Mouse (Mus musculus): ENCODE results near the gene Btg4. TPM values are rescaled to one million over a fixed set of nuclear protein-coding genes. Genes with fewer than 3 reads are reported as not detected.

Btg4 gene
- polyA plus RNA-seq, 1 experiment = not detected

DNA sequence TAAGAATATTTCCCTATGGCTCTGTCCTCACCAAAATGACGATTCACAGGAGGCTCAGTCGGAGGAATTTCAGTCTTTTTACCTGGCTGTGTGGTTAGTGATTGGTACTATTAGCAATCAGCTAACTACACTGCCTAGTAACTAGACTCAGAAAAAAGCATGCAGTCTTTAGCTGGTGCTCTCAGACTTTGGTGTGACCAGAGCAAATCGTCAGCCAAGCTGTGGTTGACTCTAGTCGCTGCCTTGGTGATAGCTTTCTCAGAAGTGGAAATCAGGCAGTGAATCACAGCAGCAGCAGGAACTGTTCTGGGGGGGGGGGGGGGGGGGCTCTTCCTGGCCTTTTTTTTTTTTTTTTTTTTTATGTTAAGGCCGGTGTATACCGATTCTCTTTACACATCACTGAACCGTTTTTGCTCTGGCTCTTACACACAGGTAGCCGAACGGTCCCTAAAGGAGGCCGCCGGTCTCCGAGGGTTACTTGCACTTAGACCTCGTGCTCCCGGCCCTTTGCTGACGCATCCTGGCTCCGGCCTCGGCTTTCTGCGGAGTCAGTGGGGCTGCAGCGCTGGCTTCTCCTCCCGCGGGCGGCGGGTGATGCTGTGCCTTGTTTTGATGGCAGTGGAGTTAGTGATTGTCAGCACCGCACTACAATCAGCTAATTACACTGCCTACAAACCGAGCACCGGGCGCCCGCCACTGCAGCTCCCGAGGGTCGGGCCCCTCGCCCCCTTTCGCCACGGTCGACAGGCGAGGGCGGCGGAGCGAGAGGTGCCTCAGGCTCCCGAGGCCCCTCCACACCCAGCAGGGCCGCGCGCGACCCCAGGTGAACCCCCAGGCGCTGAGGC is 42.5 kb downstream of the Btg4 start:
- no peak overlapping the region for H3K27ac ChIP-seq (ENCODE audit: control insufficient read depth, insufficient read depth, low read length)
- no peaks in the 10 kb centered on the region for H3K36me3 ChIP-seq (ENCODE audit: control insufficient read depth, insufficient read depth, low read length)
- no peak overlapping the region for H3K4me3 ChIP-seq (ENCODE audit: control insufficient read depth, insufficient read depth, low read length)
- DNase-seq = peak; percentile 1
- peaks cover 19% of the 10 kb centered on the region; the same call in 1 of the 2 replicates for H3K27me3 ChIP-seq (ENCODE audit: control insufficient read depth, insufficient read depth, low read length)
- no peaks in the 10 kb centered on the region for H3K4me1 ChIP-seq (replicated peaks; ENCODE audit: control insufficient read depth, insufficient read depth, low read length)
- WGBS = 4% methylated on average over 44 of the region's 44 CpGs
- no peak for TF ChIP-seq POLR2A (IDR thresholded peaks at IDR 0.05; ENCODE audit: control insufficient read depth, extremely low read depth, insufficient read depth, low read length, poor library complexity)
- TF ChIP-seq CTCF (IDR thresholded peaks at IDR 0.05; ENCODE audit: borderline replicate concordance, control insufficient read depth, extremely low read depth, insufficient read depth, low read length, poor library complexity) = no peak

DNA sequence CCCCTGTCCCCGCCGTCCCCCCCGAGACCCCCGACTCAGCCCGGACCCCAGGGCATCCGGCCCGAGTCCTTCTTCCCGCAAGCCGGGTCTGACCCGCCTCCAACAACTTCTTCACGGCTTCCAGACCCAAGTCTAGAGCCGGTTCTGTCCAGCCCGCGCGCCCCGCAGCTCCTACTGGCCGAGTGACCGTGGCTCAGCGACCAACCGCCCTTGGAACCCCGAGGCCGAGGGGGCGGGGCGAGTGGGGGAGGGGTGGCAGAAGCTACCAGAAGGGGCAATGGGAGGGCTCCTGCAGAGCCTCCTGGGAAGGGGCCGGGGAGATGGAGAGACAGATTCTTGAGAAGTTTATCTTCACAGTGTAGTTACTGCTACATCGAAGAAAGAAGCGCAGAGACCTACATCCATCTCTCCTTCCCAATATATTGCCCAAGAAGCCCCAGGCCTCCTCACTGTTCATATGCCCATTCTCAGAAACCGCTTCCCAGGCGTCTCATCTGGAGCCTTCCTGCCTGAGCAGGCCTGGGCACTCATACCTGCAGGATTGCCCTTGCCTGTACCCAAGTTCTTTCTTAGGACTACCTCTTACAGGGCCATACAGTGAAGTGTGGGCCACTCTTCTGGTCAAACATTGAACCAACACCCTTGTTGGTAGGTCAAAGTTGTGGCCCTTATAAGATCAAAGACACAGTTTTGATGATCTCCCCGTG is 43.3 kb downstream of the Btg4 start:
- TF ChIP-seq POLR2A (IDR thresholded peaks at IDR 0.05; ENCODE audit: control insufficient read depth, extremely low read depth, insufficient read depth, low read length, poor library complexity) = no peak
- TF ChIP-seq CTCF (IDR thresholded peaks at IDR 0.05; ENCODE audit: borderline replicate concordance, control insufficient read depth, extremely low read depth, insufficient read depth, low read length, poor library complexity) = no peak
- 21% methylated on average over 30 of the region's 30 CpGs for WGBS
- no peak overlapping the region for H3K27ac ChIP-seq (ENCODE audit: control insufficient read depth, insufficient read depth, low read length)
- H3K4me3 ChIP-seq (ENCODE audit: control insufficient read depth, insufficient read depth, low read length) = no peak overlapping the region
- no peak for DNase-seq
- no peaks in the 10 kb centered on the region for H3K4me1 ChIP-seq (replicated peaks; ENCODE audit: control insufficient read depth, insufficient read depth, low read length)
- H3K36me3 ChIP-seq (ENCODE audit: control insufficient read depth, insufficient read depth, low read length) = no peaks in the 10 kb centered on the region
- H3K27me3 ChIP-seq (ENCODE audit: control insufficient read depth, insufficient read depth, low read length) = peaks cover 19% of the 10 kb centered on the region; the same call in 1 of the 2 replicates

DNA sequence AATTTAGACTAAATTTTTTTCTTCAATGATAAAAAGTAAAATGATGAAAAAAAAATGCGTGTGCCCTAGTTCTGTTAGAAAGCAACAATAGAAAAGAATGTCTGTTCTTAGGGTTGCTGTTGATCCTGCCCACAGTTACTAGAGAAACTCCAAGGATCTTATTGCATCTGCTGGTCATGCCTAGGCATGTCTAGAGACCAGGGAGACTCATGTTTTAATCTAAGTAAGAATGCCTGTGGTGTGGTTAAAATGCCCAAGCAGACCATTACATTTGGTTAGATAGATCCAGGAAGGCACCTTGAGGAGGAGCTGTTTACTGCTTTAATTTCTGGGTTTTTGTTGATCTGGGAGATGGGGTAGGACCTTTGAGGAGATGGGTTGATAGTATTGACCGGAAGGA is 45.0 kb downstream of the Btg4 start:
- Histone ChIP-seq H3K4me1 (replicated peaks; ENCODE audit: control insufficient read depth, insufficient read depth, low read length) (no peaks in the 10 kb centered on the region), H3K27ac (ENCODE audit: control insufficient read depth, insufficient read depth, low read length) (no peak overlapping the region), H3K36me3 (ENCODE audit: control insufficient read depth, insufficient read depth, low read length) (no peaks in the 10 kb centered on the region), H3K27me3 (ENCODE audit: control insufficient read depth, insufficient read depth, low read length) (peaks cover 19% of the 10 kb centered on the region; the same call in 1 of the 2 replicates), H3K4me3 (ENCODE audit: control insufficient read depth, insufficient read depth, low read length) (no peak overlapping the region)
- no peak for DNase-seq
- 44% methylated on average over 2 of the region's 2 CpGs for WGBS
- TF ChIP-seq POLR2A (IDR thresholded peaks at IDR 0.05; ENCODE audit: control insufficient read depth, extremely low read depth, insufficient read depth, low read length, poor library complexity) (no peak), CTCF (IDR thresholded peaks at IDR 0.05; ENCODE audit: borderline replicate concordance, control insufficient read depth, extremely low read depth, insufficient read depth, low read length, poor library complexity) (no peak)

DNA sequence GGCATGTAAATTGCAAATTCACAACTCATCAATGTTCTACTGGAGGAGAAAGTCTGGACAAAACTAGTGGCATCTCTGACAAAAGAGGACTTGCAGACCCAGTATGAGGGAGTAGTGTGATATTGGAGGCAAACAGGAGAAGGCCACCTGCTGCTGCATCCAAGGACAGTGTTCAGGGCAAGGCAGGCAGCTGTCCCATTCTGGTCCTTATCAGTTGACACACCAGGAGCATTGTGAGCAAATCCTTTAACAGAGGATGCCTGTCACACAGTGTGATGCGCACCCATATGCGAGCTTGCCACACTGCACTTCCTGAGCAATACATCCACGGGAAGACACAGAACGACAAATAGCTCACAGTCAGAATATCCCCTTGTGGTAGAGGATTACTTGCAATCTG is 54.1 kb downstream of the Btg4 start:
- H3K36me3 ChIP-seq (ENCODE audit: control insufficient read depth, insufficient read depth, low read length) = no peaks in the 10 kb centered on the region
- no peaks in the 10 kb centered on the region for H3K27me3 ChIP-seq (ENCODE audit: control insufficient read depth, insufficient read depth, low read length)
- TF ChIP-seq POLR2A (IDR thresholded peaks at IDR 0.05; ENCODE audit: control insufficient read depth, extremely low read depth, insufficient read depth, low read length, poor library complexity) (no peak), CTCF (IDR thresholded peaks at IDR 0.05; ENCODE audit: borderline replicate concordance, control insufficient read depth, extremely low read depth, insufficient read depth, low read length, poor library complexity) (no peak)
- WGBS = 86% methylated on average over 4 of the region's 4 CpGs
- no peaks in the 10 kb centered on the region for H3K4me1 ChIP-seq (replicated peaks; ENCODE audit: control insufficient read depth, insufficient read depth, low read length)
- no peak for DNase-seq
- no peak overlapping the region for H3K4me3 ChIP-seq (ENCODE audit: control insufficient read depth, insufficient read depth, low read length)
- H3K27ac ChIP-seq (ENCODE audit: control insufficient read depth, insufficient read depth, low read length) = no peak overlapping the region

DNA sequence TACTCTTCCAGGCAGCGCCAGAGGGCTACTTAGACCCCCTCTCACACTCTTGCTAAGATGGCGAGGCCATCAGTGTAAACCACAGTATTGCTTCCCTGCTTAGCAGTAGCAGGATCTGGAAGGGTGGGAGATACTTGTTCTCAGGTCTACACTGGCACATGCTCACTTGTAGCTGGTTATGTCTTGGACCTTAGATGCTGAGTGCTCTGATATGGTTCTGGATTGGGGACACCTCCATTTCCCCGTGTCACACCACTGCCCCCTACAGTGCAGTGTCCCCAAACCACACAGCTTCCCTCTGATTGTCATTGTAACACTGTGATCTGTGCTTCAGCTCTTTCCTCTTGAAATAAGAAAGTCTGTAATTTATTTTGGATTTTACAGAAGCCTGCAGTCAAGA is 76.3 kb downstream of the Btg4 start:
- 68% methylated on average over 3 of the region's 3 CpGs for WGBS
- no peaks in the 10 kb centered on the region for H3K27me3 ChIP-seq (ENCODE audit: control insufficient read depth, insufficient read depth, low read length)
- no peak overlapping the region for H3K4me3 ChIP-seq (ENCODE audit: control insufficient read depth, insufficient read depth, low read length)
- no peaks in the 10 kb centered on the region for H3K4me1 ChIP-seq (replicated peaks; ENCODE audit: control insufficient read depth, insufficient read depth, low read length)
- peak; percentile 30 for DNase-seq
- no peaks in the 10 kb centered on the region for H3K36me3 ChIP-seq (ENCODE audit: control insufficient read depth, insufficient read depth, low read length)
- no peak for TF ChIP-seq POLR2A (IDR thresholded peaks at IDR 0.05; ENCODE audit: control insufficient read depth, extremely low read depth, insufficient read depth, low read length, poor library complexity)
- no peak for TF ChIP-seq CTCF (IDR thresholded peaks at IDR 0.05; ENCODE audit: borderline replicate concordance, control insufficient read depth, extremely low read depth, insufficient read depth, low read length, poor library complexity)
- H3K27ac ChIP-seq (ENCODE audit: control insufficient read depth, insufficient read depth, low read length) = no peak overlapping the region

DNA sequence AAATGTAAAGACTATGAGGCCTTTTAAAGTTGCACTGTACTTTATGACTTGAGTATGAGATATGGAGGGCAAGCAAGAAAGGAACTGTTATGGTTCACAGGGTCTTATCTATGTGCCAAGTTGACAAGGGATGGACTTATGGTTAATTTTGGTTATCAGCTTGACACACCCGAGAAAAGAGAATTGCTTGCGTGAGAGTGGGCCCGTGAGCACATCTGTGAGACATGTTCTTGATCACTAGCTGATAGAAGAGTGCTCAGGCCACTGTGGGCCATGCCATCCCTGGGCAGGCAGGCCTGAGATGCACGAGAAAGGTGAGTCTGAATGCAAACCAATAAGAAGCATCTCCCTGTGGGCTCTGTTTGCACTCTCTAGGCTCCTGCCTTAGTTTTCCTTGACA is 76.7 kb downstream of the Btg4 start:
- no peak for TF ChIP-seq CTCF (IDR thresholded peaks at IDR 0.05; ENCODE audit: borderline replicate concordance, control insufficient read depth, extremely low read depth, insufficient read depth, low read length, poor library complexity)
- no peak for TF ChIP-seq POLR2A (IDR thresholded peaks at IDR 0.05; ENCODE audit: control insufficient read depth, extremely low read depth, insufficient read depth, low read length, poor library complexity)
- WGBS = 93% methylated on average over 4 of the region's 4 CpGs

More for the DNA sequence above, 76.7 kb downstream of the Btg4 start:
- H3K27me3 ChIP-seq (ENCODE audit: control insufficient read depth, insufficient read depth, low read length) = no peaks in the 10 kb centered on the region
- H3K4me3 ChIP-seq (ENCODE audit: control insufficient read depth, insufficient read depth, low read length) = no peak overlapping the region
- no peak for DNase-seq
- H3K36me3 ChIP-seq (ENCODE audit: control insufficient read depth, insufficient read depth, low read length) = no peaks in the 10 kb centered on the region
- H3K4me1 ChIP-seq (replicated peaks; ENCODE audit: control insufficient read depth, insufficient read depth, low read length) = no peaks in the 10 kb centered on the region
- no peak overlapping the region for H3K27ac ChIP-seq (ENCODE audit: control insufficient read depth, insufficient read depth, low read length)

Data from thymus, adult 2 months (tissue).